Mouse (Mus musculus): ENCODE measurements around the gene Sncg.
"Not testable (repeated sequence)": the region's sequence is repeated elsewhere in the genome, so short reads cannot be mapped to it uniquely, and the experiment has no call there.

The Sncg gene

GRCm38 (mm10) chr14:34370921-34371320 is 3.7 kb downstream of the Sncg start:
- in situ Hi-C loops (cut with MboI): no loop called here

GRCm38 (mm10) chr14:34370203-34370602 is 4.4 kb downstream of the Sncg start:
- in situ Hi-C loops (cut with MboI): no loop called here

DNA sequence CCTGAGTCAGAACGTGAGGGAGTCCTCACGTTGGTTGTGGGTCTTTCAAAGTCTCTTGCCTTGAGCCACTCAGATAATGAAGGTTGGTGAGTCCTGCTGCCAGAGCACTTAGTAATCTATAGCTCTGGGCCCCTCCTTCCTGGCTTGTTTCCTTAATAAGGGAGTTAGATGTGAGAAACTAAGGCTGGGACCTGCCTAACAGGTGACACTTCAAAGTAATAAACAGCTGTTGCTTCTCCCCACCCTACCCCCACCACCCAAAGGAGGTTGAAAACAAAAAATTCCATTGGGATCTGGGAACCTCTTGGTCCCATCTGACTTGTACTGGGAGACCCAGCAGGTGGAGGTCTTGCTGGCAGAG is 9.5 kb downstream of the Sncg start:
- in situ Hi-C loops (cut with MboI): no loop called here

- in situ Hi-C loops (cut with MboI): not testable (repeated sequence)
Measured at GRCm38 (mm10) chr14:34364254-34365146, 10.1 kb downstream of the Sncg start.

DNA sequence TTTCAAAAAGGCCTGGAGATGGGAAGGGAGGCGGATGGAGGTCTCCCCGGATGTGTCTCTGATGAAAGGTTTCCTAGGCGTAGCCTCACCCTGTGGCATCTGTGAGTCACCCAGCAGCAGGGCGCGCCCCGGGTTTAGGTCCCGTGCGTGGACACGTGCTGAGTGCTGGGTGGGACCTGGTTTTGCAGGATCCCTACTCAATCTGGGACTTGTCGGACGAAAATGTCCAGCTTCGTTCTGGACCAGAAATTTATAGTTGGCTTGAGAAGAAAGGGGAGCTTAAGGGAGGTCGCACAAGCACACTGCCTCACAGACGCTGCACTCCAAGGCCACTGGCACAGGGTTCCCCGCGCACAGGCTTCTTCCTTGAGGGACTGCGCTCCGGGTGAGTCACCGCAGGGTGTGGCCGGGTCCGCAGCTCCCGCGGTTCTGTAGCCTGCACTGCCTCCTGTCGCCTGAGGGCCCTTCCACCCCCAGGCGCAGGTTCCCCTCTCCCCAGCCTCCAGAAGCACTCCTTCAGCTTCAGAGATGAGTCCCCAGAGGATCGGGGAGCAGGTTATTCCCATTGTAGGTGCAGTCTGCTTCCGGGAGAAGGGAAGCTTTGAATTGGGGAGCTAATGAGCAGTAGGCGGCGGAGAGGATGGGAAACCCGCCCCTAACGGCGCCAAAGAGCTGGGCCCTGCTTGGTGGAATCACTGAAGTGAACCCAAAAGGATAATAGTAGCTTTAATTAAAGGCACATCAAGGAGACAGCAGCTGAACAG is 10.9 kb downstream of the Sncg start:
- in situ Hi-C loops (cut with MboI): no loop called here

DNA sequence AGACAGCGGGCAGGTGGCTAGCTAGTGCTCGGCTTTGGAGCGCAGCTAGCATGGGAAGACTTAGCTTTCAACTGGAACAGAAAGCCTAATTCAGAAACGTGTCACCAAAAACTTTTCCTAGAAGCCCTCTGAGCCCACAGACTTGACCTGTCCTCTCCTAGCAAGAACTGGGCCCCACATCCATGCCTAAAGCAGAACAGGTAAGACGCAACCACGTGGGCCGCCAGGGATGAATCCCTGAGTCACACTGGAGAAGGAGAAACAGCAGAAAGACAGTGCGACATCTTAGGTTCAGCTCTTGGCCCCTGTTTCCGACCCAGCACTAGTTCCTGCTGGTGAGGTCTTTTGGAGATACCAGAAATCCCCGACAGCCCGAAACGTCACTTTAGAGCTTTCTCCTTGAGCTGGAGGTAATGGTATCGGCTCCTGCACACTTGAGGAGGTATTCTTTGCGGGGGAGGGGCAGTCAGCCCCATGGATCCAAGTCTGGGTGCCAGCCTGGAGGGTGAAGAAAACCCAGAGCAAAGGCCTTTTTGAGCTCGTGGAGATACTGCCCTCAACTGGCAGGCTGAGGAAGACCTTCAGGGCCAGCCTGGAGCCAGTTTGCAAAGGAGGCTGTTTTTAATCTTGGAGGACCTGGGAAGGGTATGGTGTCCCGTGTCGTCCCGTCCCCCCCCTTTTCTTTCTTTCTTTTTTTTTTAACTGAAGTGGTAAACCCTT is 11.7 kb downstream of the Sncg start:
- in situ Hi-C loops (cut with MboI): no loop called here

DNA sequence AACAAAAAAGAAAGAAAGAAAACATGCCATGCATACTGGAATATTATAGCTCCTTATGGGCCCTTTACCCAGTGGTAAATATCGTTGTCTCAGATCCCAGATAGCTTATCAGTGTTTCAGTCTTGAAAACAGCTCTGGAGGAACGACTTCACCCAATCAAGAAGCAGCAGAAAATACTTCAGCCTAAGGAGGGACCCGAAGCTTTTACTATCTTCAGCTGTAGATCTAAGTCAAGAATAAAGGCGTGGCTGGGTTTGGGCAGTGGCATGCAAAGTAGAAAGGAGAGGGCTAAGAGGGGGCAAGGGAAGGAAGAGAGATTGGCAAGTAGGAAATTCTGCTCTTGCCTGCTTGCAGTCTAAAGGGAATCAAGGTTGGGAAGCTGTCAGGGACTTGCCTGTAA is 12.5 kb downstream of the Sncg start:
- in situ Hi-C loops (cut with MboI): no loop called here

DNA sequence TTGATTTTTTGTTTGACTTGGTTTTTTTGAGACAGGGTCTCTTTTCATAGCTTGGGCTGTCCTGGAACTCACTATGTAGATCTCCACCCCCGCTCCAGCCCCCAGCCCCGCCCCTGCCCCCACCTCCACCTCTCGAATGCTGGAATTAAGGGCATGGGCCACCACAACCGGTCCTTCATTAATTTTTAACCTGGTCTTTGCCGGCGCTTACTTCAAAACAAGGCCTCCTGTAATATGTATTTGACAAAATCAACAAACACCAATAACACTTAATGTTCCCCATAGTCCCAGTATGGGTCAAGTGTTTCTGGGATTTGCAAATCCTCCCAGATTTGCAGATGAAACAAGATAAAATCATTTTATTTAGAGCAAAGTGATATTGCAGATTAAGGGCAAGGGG is 14.3 kb downstream of the Sncg start:
- in situ Hi-C loops (cut with MboI): no loop called here

GRCm38 (mm10) chr14:34359676-34360244 is 14.8 kb downstream of the Sncg start:
- in situ Hi-C loops (cut with MboI): no loop called here

- in situ Hi-C loops (cut with MboI): no loop called here
Measured at GRCm38 (mm10) chr14:34357671-34358455, 16.7 kb downstream of the Sncg start.

DNA sequence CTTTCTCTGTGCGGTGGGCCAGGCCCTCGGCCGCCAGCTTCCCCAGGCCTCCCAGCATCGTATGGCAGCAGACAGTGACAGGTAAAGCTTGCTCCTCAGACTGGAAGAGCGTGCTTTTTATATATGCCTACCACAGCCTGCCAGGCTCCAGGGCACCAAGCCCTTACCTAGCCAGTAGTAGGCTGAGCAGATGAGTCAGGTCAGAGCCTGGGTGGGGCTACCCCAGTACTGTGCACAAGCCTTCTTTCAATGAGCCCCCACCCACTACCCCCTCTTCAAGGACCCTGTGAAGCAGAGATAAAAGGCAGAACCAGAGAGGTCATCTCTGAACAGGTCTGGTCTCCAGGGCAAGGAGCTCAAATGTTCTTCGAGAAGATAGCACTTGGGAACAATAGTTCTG is 19.3 kb downstream of the Sncg start, which contains the start of gene Fam25c:
Gene Fam25c, minus strand, starts transcription at position 133 of the 400 bp plus-strand sequence.
- in situ Hi-C loops (cut with MboI): no loop called here

DNA sequence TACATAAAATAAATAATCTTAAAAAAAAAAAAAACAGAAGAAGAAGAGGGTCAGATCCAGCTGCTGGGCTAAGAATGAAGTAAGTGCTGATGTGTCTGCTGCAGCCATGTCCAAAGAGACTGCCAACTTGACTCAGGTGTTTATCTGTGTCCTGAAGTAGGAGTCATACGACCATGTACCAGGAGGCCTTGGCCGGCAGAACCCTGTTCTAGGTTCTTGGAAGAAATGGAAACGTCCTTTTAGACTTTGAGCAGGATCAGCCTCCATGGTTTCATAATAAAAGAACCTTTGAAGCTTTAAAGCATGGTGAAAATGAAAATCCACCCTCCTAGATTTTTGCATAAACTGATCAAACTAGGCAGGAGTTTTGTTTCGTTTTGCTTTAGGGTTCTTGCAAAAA is 20.1 kb downstream of the Sncg start:
- in situ Hi-C loops (cut with MboI): no loop called here

DNA sequence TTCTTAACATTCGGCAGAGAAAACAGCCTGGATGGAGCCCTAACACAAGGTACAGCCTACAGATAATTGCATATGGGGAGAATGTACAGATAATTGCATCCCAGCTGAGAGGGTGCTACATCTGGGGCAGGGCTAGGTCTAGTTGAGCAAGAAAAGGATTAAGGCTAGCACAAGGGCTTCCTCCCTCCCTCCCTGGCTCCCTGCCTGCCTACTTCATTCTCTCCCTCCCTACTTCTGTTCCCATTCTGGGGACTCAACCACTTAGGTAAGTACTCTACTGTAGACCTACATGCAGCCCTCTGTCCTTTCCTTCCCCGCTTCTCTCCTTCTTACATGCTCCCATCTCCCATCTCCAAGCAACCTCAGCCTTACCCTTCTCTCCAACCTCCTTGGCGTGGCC is 21.3 kb downstream of the Sncg start:
- in situ Hi-C loops (cut with MboI): no loop called here

DNA sequence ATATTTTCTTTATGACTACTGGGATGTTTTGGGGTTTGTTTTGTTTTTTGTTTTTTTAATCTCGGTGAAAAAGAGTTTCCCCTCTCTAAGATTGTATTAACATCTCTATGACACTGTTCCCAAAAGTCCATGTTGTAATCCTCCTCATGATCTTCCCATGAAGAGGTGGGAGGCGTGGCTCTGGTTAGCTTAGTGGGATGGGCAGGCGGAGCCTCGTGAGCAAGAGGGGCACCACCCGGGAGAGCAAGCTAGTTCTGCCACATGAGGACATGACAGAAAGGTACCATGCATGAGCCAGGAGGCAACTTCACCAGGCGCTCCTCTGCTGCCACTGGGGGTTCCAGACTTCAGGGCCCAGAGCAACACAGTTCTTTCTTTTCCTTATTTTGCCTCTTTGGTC is 22.1 kb downstream of the Sncg start:
- in situ Hi-C loops (cut with MboI): no loop called here

DNA sequence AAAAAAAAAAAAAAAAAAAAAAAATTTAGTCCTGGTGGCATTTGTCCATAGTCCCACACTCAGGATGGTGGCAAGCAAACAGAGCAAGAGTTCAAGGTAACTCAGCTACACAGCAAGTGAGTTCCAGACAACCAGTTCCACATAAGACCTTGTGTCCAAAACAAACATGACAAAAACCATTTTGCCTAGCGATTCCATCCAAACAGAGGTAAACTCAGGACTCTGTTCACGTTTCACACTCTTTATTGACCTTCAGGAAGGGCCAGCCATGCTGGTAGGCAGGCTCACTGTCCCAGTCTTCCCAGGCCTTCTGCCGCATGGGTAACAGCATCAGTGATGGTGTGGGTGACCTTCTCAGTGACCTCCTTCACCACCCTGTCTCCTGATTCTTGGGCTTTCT is 22.9 kb downstream of the Sncg start:
- in situ Hi-C loops (cut with MboI): no loop called here

DNA sequence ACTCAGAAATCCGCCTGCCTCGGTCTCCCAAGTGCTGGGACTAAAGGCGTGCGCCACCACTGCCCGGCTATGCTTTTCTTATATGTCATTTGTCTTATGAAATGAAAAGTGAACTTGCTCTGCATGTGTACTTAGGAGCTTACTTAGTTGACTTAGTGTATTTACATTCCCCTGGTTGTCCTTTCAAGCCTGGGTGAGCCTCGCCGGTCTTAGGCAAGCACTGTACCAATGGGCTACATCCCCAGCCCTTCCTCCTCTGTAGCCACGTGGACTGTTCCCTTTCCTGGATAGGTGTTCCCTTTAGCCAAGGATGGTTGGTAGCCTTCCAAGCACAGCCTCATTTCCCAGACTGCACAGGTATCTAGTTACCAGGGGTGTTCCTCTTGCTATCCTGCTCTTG is 25.6 kb downstream of the Sncg start:
- in situ Hi-C loops (cut with MboI): no loop called here

- in situ Hi-C loops (cut with MboI): no loop called here
Measured at GRCm38 (mm10) chr14:34348301-34348700, 26.3 kb downstream of the Sncg start.

GRCm38 (mm10) chr14:34347084-34347483 is 27.5 kb downstream of the Sncg start:
- in situ Hi-C loops (cut with MboI): no loop called here

- in situ Hi-C loops (cut with MboI): no loop called here
Measured at GRCm38 (mm10) chr14:34345771-34346566, 28.6 kb downstream of the Sncg start.

GRCm38 (mm10) chr14:34344361-34344760 is 30.2 kb downstream of the Sncg start:
- in situ Hi-C loops (cut with MboI): no loop called here
